Mouse (Mus musculus): ENCODE results near the gene Atf6. TPM values are rescaled to one million over a fixed set of nuclear protein-coding genes. Genes with fewer than 3 reads are reported as not detected.

The Atf6 gene
- polyA plus RNA-seq, 1 experiment from 2014 or later = 8.3 TPM

DNA sequence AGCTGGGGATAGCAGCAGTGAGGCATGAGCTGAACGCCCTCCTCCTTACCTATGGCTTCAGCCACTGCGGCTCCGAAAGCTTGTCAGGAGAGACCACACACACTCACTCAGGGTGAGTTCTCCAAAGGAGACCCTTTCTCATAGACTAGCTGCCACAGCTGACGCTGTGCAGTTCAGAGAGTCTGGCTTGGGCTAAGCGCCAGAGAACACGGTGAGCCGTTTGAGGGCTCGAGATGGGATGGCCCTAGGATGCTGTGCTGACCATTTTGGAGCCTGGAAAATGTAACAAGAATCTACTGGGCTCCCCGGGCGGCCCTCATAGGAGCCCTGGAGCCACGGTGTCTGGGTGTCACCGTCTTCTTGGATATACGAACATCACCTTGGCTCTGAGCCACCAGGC lies 208.3 kb downstream of the Atf6 start:
- H3K4me3 ChIP-seq (replicated peaks) = no peak overlapping the region
- H3K4me2 ChIP-seq (replicated peaks) = no peak overlapping the region
- H3K36me3 ChIP-seq = peaks cover 14% of the 10 kb centered on the region; the same call in 1 of the 2 replicates
- H3K4me1 ChIP-seq (replicated peaks) = peaks cover 19% of the 10 kb centered on the region
- no peak for ATAC-seq
- H3K27ac ChIP-seq = no peak overlapping the region
- H3K9ac ChIP-seq (replicated peaks) = no peak overlapping the region
- no peaks in the 10 kb centered on the region for H3K9me3 ChIP-seq
- no peaks in the 10 kb centered on the region for H3K27me3 ChIP-seq
- WGBS = 92% methylated on average over 13 of the region's 13 CpGs

DNA sequence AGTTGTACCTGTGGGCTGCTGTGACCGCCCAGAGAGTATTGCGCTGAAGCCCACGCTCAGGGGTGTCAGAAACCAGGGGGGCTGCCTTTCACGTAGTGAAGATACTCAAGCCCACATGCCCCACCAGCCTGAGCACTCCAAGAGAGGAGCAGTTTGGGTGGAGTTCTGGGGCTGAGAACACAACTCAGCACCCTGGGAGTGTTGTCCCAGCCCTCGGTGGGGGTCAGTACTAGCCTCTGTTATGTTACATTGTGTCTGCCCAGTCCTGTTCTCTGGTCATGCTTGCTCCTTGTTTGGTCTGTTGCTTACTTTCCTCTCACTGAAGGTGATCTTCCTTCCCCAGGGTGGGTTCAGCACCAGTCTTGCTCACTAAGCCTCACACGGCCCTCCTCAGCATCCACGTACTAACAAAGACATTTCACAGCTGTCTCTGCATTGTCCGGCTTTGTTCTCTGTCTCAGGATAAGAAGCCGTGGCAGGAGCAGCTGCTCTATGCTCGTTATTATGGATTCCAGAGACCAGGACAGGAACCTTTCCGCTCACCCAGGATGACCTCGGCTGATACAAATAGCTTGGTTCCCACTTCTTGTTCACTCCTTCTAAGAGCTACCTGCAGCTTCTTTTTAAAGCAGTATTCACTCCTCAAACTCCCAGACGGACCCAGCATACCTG lies 209.8 kb downstream of the Atf6 start:
- ATAC-seq = peak; percentile 57
- Histone ChIP-seq H3K4me3 (replicated peaks) (no peak overlapping the region), H3K9me3 (no peaks in the 10 kb centered on the region), H3K4me2 (replicated peaks) (no peak overlapping the region), H3K27ac (no peak overlapping the region), H3K27me3 (no peaks in the 10 kb centered on the region), H3K9ac (replicated peaks) (no peak overlapping the region), H3K36me3 (peaks cover 6% of the 10 kb centered on the region; the same call in 1 of the 2 replicates), H3K4me1 (replicated peaks) (peaks cover 19% of the 10 kb centered on the region)
- 41% methylated on average over 13 of the region's 13 CpGs for WGBS

DNA sequence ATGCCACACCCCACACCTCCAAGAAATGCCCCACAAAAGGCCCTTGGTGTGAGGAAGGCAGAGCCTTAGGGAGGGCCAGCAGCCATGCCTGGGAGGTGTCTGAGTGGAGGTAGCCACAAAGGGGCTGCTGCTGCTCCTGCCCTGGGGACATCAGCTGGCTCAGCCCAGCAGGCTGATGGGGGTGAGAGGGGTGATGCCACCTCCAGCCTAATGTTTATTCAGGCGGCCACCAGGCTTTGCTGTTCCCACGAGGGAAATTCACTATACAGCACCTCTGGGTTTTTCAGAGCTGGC lies 210.4 kb downstream of the Atf6 start:
- Histone ChIP-seq H3K4me1 (replicated peaks) (peaks cover 19% of the 10 kb centered on the region), H3K27ac (no peak overlapping the region), H3K9me3 (no peaks in the 10 kb centered on the region), H3K36me3 (peaks cover 4% of the 10 kb centered on the region; the same call in 1 of the 2 replicates), H3K4me2 (replicated peaks) (no peak overlapping the region), H3K27me3 (no peaks in the 10 kb centered on the region), H3K9ac (replicated peaks) (no peak overlapping the region), H3K4me3 (replicated peaks) (no peak overlapping the region)
- ATAC-seq = no peak
- WGBS = 40% methylated on average over 2 of the region's 2 CpGs

DNA sequence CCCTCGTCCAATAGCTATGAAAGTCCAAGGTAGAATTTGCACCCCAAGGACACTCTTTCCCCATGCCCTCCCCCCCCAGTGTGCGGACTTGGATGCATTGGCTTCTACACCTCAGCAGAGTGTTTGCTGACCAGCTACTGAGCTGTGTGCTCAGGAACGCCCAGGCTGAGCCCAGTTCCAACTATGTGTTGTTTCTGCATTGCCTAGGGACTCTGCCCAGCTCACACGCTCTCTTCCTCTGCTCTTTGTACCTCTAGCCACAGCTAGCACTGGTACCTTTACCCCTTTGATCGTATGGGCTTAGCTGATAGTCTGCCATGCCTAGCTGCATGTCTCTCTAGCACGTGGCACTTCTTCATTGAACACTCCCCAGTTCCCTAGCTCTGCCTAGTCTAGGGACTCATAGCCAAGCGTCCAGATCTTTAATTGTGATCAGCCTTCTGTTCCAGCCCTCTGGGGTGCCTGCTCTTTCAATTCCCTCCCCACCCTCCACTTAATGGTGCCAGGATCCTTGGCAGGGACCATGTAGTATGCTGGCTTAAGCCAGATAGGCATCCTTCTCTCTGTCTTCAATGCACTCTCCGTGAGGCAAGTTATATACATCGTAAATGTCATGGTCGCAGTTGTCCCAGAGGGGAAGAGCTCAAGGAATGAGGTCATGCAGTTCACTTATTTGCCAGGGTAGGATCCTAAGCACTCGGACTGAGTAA lies 210.9 kb downstream of the Atf6 start:
- ATAC-seq = no peak; the same call in 1 of the 2 replicates
- no peaks in the 10 kb centered on the region for H3K9me3 ChIP-seq

DNA sequence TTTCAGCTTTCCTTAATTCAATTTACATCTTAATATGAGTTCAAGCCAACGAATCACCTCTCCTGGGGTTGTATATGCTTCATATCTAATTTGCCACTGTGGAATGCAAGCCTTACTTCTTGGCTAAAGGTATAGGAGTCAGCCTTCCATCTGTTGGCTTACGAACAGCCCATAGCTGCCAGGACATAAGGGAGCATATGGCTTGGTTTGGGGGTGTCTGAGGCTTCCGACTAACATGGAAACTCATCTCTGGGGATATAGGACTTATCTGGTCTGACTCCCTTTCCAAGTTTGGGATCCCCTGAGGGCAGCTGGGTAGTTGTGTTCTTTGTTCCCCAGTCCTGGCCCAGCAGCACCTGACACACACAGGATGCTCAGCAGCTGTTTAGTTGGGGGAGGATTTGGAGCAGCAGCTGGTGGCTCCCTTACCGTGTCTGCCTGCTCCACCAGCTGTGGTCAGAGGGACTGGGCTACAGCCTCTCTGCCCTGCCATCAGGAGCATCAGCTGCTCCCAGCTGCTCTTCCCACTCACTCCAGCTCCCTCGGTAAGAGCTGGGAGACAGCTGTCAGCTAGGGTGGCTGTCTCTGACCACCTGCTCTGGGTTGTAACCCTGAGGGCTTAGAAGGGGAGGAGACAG lies 212.2 kb downstream of the Atf6 start:
- Histone ChIP-seq H3K4me3 (replicated peaks) (no peak overlapping the region), H3K4me2 (replicated peaks) (no peak overlapping the region), H3K27ac (no peak overlapping the region), H3K36me3 (0 out of 2 replicates have a peak, but pooled peaks cover 3% of the 10 kb centered on the region), H3K4me1 (replicated peaks) (peaks cover 23% of the 10 kb centered on the region), H3K27me3 (no peaks in the 10 kb centered on the region), H3K9me3 (no peaks in the 10 kb centered on the region), H3K9ac (replicated peaks) (no peak overlapping the region)
- peak; percentile 44 for ATAC-seq
- WGBS = 55% methylated on average over 5 of the region's 5 CpGs

More for the DNA sequence above, 210.9 kb downstream of the Atf6 start:
- Histone ChIP-seq H3K27me3 (no peaks in the 10 kb centered on the region), H3K36me3 (0 out of 2 replicates have a peak, but pooled peaks cover 3% of the 10 kb centered on the region), H3K4me2 (replicated peaks) (no peak overlapping the region), H3K27ac (no peak overlapping the region), H3K4me3 (replicated peaks) (no peak overlapping the region), H3K9ac (replicated peaks) (no peak overlapping the region), H3K4me1 (replicated peaks) (peaks cover 19% of the 10 kb centered on the region)
- 76% methylated on average over 11 of the region's 11 CpGs for WGBS

Other genes starting within 250 kb of the Atf6 start
- gene Olfml2b, start 223.2 kb downstream of the Atf6 start, polyA plus RNA-seq (2015; fragmentation: Nextera tagmentation; extraction: Ambion mirVana) = 3.8 and 4.3 TPM in 2 replicates
- gene Gm26620, start 17.3 kb upstream of the Atf6 start, polyA plus RNA-seq (2015; fragmentation: Nextera tagmentation; extraction: Ambion mirVana) = 0.32 TPM in 1 of 2 replicates, not detected in the other
- 38.0 and 39.8 TPM in 2 replicates for gene Dusp12, start 17.8 kb upstream of the Atf6 start, polyA plus RNA-seq (2015; fragmentation: Nextera tagmentation; extraction: Ambion mirVana)
- 0.16 and 0.26 TPM in 2 replicates for gene Fcrlb, start 45.2 kb upstream of the Atf6 start, polyA plus RNA-seq (2015; fragmentation: Nextera tagmentation; extraction: Ambion mirVana)
- gene Fcrla, start 59.8 kb upstream of the Atf6 start, polyA plus RNA-seq (2015; fragmentation: Nextera tagmentation; extraction: Ambion mirVana) = not detected in 2 replicates
- gene Fcgr2b, start 108.8 kb upstream of the Atf6 start, polyA plus RNA-seq (2015; fragmentation: Nextera tagmentation; extraction: Ambion mirVana) = 0.37 and 0.57 TPM in 2 replicates
- 0.15 TPM in 1 of 2 replicates, not detected in the other for gene Fcgr4, start 151.1 kb upstream of the Atf6 start, polyA plus RNA-seq (2015; fragmentation: Nextera tagmentation; extraction: Ambion mirVana)
- gene Fcgr3, start 197.2 kb upstream of the Atf6 start, polyA plus RNA-seq (2015; fragmentation: Nextera tagmentation; extraction: Ambion mirVana) = 4.8 and 6.0 TPM in 2 replicates
- 2.0 and 3.7 TPM in 2 replicates for gene Cfap126, start 246.1 kb upstream of the Atf6 start, polyA plus RNA-seq (2015; fragmentation: Nextera tagmentation; extraction: Ambion mirVana)